Mouse (Mus musculus): ENCODE measurements at regions not wholly inside any gene's neighbourhood (a gene's known extent, or its start where the extent isn't known, plus 50 kb on each side); places are given as distances from the start of the nearest gene placed in this dataset.

- TF ChIP-seq CTCF (IDR thresholded peaks at IDR 0.05; ENCODE audit: low read depth) (no peak), EP300 (IDR thresholded peaks at IDR 0.05; ENCODE audit: low read depth) (no peak)
These were observed 228.6 kb upstream of the Gk2 start for GRCm38 (mm10) chr5:97685443-97685842.

Measured in liver, embryonic 14.5 days (tissue).